Mouse (Mus musculus) spleen, postnatal 14 days (tissue): Measurements from ENCODE around the gene Sp110.
"Not testable (repeated sequence)": the region's sequence is repeated elsewhere in the genome, so short reads cannot be mapped to it uniquely, and the experiment has no call there.

Experiments used
- DNase-seq, 2 experiments: peaks; one replicate each; pipeline ENCODE4 v3.0.0; 2021 to 2022; ENCODE audit warnings: low spot score in 2 of 2

Sp110 gene

DNA sequence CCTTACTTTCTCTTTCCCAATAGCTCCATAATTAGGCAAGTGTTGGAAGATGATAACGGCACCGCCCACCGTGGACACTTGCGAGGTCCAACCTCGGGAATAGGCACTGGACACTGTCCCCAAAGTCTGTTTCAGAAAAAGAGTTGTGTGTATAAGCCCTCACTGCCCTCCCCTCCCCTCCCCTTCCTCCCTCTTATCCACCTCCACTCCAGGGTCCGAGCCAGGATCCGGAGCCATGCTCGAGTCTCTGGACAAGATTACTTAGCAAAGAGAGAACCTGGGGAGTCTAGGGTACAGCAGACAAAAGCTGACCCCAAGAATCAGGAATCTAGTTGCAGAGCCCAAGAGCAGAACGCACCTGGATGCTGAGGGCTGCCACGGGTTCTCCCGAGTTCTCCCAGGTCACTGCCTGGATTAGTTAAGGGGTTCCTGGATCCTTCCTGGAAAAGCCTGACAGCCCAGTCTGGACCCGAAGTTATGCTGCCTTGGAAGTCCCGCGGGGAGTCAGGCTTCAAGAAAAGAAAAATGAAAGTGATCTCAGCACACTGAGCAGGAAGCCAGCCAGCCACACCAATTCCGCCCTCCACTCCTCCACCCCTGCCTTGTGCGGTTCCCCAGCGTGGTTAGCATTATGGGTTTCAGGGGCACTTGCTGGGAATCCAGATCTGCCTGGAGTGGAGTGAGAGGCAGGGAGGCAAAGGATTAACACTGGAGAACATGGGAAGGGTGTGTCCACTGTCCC is at the start of gene Sp110:
Gene Sp110 (minus strand): TSS at position 547 of the 742 bp plus-strand sequence.
- DNase-seq, result not testable (repeated sequence)

GRCm38 (mm10) chr1:85638144-85638543 is 39.5 kb upstream of the Sp110 start:
- DNase-seq, result peak in 1 of 2 experiments; percentile 35

DNA sequence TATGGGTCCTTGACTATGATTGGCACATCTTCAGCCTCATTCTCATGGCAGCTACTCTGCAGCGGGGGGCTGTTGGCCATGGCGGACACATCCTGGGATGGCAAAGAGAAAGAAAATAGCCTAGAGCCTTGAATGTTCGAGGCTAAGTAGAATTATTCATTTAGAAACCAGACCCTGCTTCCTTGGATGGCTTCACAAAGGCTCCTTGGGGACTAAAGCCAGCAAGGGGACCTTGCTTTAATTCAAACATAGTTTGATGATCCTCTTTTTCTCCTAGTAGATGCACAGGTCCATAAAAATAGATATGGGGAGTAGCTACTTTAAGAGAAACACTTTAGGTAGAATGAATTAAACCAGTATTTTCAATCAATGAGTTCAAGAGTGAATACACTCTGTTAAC is 38.3 kb upstream of the Sp110 start:
- DNase-seq, result not testable (repeated sequence)

- DNase-seq, result not testable (repeated sequence)
Measured at GRCm38 (mm10) chr1:85618689-85619088, 20.1 kb upstream of the Sp110 start.

DNA sequence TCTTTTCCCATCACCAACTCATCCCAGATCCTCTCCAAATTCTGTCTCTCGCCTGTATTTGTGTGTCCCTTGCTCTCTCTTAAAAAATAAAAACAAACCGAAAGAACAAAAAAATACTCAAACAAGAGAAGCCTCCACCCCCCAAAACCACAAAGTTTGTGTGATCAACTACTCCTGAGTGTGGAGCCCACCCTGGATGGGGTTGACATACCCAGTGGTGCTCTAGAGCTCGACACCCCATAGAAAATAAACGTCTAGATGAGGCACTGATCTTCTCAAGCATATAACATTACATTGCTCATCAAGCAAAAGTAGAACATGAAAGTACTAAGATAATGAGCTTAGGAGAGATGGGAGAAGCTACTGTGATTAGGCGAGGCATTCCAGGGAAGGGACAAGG is 18.5 kb upstream of the Sp110 start:
- not testable (repeated sequence) for DNase-seq

DNA sequence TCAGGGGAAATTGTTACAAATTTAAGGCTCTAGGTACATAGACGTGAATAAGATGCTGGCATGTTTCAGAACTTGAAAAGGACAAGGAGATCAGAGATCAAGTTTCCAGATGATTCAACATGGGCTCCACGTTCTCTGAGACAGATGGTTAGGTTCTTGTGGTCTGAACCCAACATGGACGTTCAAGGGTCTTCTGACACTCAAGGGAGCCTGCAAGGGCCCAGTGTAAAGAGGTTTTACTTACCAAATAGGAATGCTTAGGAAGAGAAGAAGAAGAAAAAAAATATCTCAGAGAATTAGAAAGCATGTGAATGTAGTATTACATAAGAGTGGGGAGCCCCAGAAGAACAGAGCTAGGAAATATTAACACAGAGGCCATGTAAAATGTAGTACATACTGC is 17.2 kb upstream of the Sp110 start:
- DNase-seq, result not testable (repeated sequence)

GRCm38 (mm10) chr1:85615096-85615495 is 16.5 kb upstream of the Sp110 start:
- DNase-seq, result not testable (repeated sequence)

- not testable (repeated sequence) for DNase-seq
Measured at GRCm38 (mm10) chr1:85610581-85610980, 12.0 kb upstream of the Sp110 start.

- DNase-seq, result not testable (repeated sequence)
Measured at GRCm38 (mm10) chr1:85608361-85608760, 9.7 kb upstream of the Sp110 start.

DNA sequence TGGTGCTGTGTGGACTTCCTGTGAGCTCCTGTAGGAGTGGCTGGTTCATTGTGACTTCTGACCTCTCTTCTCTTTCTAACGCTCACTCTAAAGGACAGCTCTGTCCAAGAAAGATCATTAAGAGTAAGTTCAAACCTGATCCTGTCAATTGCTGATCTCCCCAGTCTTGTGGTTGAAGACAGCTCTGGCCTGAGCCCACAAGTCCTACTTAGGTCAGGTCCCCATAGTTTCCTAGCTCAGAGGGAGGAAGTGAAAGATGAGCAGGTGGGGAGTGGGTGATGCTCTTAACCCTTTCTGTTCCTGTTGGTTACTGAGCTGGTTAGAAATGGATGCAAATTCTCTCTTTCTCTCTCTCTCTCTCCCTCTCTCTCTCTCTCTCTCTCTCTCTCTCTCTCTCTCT is 5.7 kb upstream of the Sp110 start:
- not testable (repeated sequence) for DNase-seq

DNA sequence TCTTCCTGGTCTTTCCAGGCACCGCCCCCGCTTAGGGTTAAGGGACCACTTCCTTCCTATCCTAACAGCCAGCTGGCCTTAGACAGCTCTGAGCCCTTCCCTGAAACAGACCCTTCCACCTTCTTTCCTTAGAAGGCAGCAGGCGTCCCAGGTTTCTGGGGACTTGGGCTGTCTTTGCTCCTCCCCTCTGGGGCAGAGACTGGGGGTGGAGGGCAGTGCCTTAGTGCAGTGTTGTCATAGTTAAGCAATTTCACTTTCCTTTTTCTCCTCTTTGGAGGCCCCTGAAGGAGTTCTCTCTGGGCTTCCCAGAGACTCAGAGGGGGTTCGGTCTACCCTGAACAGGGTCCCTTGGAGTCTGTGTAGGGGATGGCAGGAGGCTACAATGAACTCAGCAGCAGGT is 2.2 kb upstream of the Sp110 start:
- peak; percentile 27 to 40 for DNase-seq

- not testable (repeated sequence) for DNase-seq
Measured at GRCm38 (mm10) chr1:85600078-85600477, 1.5 kb upstream of the Sp110 start, which contains the start of gene Sp140. TSS of gene Sp140 (plus strand) at chr1:85600378.

- not testable (repeated sequence) for DNase-seq
Measured at GRCm38 (mm10) chr1:85592526-85592925, 6.1 kb downstream of the Sp110 start.

DNA sequence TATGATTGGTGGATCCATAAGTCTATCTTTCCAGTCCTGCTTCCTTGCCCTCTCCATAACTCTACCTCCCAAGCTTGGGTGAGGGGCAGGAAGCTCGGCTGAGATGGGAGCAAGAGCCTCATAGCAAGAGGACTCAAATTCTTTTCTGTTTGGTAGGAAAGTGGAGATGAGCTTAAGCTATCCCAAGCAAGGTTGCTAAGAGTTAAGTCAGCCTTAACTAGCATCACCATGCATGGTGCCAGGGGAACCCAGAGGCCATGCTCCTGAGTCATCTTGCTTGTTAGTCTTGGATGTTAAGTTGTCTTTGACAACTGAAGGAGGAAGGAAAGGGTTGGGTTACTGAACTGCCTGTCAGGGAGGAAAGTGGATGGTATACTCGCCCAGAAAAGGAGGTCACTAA is 9.9 kb downstream of the Sp110 start:
- DNase-seq, result not testable (repeated sequence)

DNA sequence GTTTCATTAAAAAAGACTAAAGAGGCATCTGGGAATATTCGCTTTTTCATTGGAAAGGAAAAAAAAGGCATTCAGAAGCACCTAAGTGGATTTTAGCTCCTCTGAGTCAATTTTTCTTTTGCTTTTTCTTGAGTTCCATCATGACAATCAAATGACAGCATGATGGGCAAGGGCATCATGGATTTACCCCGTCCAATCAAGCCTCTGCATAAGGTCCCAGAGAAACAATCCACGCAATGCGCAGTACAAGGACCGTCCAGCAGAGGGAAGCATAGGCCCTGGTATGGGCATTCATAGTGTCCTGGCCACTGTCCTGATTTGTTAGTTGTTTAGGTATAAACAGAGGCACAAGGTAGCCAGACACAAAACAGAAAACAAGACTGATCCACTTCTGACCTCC is 17.1 kb downstream of the Sp110 start:
- not testable (repeated sequence) for DNase-seq

DNA sequence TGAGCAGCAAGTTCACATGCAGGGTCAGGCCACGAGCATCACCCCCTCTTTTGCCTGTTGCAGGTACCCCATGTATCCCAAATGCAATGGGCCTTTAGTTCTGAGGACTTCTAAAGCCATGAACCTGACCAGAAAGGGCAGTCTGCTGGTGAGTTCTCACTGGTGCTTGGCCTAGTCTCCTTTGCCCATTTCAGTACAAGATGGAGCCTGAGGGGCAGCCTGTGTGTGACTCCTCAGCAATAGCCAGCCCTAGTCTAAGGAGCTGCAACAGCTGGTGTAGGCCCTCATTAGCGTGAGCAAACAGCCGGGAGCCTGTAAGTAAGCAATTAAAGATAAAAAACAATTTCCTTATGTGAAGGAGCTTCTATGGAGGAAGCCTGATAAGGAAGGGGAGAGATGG is 18.0 kb downstream of the Sp110 start:
- DNase-seq, result not testable (repeated sequence)

DNA sequence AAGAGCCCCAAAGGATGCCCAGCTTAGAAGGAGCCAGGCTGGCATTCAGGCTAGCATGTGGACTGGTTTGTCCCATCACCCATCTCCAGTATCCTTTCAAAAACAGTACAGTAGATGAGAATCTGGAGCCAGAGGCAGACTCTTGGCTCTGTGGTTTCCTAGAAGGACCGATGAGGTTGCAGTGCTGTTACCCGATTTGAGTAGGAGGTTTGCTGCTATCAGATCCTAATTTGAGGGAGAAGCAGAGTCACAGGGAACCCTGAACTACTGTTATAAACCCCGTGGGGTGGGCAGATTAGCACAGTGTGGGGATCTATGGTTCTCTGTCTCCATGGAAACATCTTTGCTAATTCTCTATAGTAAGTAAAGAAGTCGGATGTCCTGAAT is 18.5 kb downstream of the Sp110 start:
- DNase-seq, result not testable (repeated sequence)

DNA sequence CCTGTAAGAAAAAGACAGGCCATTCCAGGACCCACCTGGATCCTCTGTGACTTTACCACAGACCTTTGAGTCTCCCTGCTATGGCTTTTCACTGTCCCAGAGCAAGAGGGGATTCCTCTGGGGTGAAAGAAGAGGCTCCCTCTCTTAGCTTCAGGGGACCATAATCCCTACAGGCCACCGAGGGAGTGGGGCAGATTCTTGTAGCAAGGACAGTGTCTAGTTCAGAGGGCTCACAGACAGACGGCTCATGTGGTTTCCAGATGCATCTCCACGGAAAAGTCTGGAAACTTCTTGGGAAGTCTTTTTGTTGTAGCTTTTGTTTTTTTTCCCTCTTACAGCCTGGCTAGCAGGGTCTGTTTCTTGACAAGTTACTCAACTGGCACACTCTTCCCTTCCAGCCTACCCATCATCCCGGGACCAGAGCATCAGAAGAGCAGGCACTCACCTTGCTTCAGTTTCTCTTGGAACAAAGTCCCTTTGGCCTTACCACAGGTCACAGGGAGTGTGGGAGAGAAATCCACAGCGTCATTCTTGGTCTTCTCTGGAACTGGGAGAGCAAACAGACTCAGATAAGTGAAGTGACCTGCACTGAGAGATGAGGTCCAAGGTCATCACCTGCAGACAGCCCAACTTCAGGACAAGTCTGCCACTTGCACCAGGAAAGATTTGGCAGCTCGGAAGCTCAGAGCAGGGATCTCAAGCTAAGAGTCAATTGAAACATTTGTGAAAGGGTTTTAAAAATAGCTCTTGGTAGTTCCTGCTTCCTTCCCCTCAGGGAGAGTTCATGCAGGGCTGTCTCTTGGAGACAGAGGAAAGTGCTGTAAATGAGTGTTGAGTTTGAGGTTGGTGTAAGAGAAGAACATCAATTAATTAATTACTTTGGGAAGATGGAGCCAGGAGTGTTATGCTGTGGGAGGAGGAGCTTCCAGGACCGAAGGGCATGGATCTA is 19.1 kb downstream of the Sp110 start:
- not testable (repeated sequence) for DNase-seq

- DNase-seq, result not testable (repeated sequence)
Measured at GRCm38 (mm10) chr1:85578372-85579010, 20.1 kb downstream of the Sp110 start.

DNA sequence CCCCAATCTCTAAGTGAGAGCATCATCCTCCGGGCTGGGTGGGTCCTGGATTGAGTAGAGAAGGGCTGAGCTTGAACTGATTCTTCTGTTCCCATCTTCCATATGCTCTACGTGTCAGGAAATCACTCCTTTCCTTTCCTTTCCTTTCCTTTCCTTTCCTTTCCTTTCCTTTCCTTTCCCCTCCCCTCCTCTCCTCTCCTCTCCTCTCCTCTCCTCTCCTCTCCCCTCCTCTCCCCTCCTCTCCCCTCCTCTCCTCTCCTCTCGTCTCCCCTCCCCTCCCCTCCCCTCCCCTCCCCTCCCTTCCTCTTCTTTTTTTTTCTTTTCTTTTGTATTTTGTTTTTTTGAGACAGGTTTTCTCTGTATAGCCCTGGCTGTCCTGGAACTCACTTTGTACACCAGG is 23.2 kb downstream of the Sp110 start, which contains the start of gene G530012D18Rik:
Gene G530012D18Rik (plus strand): TSS at position 301 of the 400 bp plus-strand sequence.
- not testable (repeated sequence) for DNase-seq

DNA sequence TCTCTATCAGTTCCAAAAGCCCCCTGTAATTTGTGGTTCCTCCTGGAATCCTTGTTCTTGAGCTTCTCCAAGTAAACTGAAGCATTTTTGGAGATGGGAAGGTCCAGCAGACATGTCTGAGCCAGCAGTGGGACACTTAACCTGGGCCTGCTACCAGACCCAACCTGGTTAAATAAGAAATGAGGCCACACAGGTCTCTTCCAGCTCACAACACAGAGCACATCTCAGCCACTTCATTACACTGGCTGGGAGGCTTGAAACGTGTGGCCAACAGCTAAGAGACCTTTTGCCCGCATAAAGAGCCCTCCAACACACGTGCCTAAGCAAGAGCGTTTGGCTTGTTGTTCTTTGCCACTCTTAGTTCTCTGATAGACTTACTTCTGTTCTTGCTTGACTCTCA is 25.1 kb downstream of the Sp110 start:
- not testable (repeated sequence) for DNase-seq

GRCm38 (mm10) chr1:85555261-85555660 is 43.4 kb downstream of the Sp110 start:
- peak; percentile 20 to 38 for DNase-seq
